Mouse (Mus musculus) neural tube, embryonic 12.5 days (tissue): ENCODE data around the gene 4930550C14Rik. TPM values are rescaled to one million over a fixed set of nuclear protein-coding genes. Genes with fewer than 3 reads are reported as not detected.
A peak's percentile ranks its signal among the peaks of the same experiment; 100 is the strongest.

Experiments used
- ATAC-seq: fragments of 200-750 bp; cut with Nextera tagmentation; 2 replicates; pipeline ENCODE4 v1.8.0; 2017; ENCODE audit warnings: low read depth, mild to moderate bottlenecking, moderate TSS enrichment, moderate library complexity; ENCODE audit not compliant: low FRiP score
- H3K27ac ChIP-seq: fragments of 300-500 bp; sonication (generic); 2 replicates; pipeline ENCODE4 v1.5.1; 2016
- H3K27me3 ChIP-seq: fragments of 300-500 bp; sonication (generic); replicated peaks from 2 replicates; pipeline ENCODE4 v1.6.1; 2016; ENCODE audit warnings: mild to moderate bottlenecking
- H3K36me3 ChIP-seq: fragments of 300-500 bp; sonication (generic); 2 replicates; pipeline ENCODE4 v1.6.1; 2016; ENCODE audit warnings: mild to moderate bottlenecking
- H3K4me1 ChIP-seq: fragments of 300-500 bp; sonication (generic); 2 replicates; pipeline ENCODE4 v1.6.1; 2016
- H3K4me2 ChIP-seq: fragments of 300-500 bp; sonication (generic); replicated peaks from 2 replicates; pipeline ENCODE4 v1.6.1; 2016; ENCODE audit warnings: mild to moderate bottlenecking
- H3K4me3 ChIP-seq: fragments of 300-500 bp; sonication (generic); 2 replicates; pipeline ENCODE4 v1.5.1; 2016
- H3K9ac ChIP-seq: fragments of 300-500 bp; sonication (generic); 2 replicates; pipeline ENCODE4 v1.6.1; 2016; ENCODE audit warnings: mild to moderate bottlenecking
- H3K9me3 ChIP-seq: fragments of 300-500 bp; sonication (generic); 2 replicates; pipeline ENCODE4 v1.6.1; 2016; ENCODE audit warnings: mild to moderate bottlenecking
- WGBS: fragments of 180-500 bp; shearing (Covaris S2); methylation state at CpG from one replicate; pipeline ENCODE4 v1.1.7; 2016; 5-methylcytosine and 5-hydroxymethylcytosine counted together
- polyA plus RNA-seq: library from polyadenylated mRNA; unstranded; fragments of >200 nt; fragmentation: Nextera tagmentation; extraction: Ambion mirVana; gene quantifications from 2 replicates; pipeline ENCODE4 v1.2.1, GENCODE M21; 2016

4930550C14Rik gene
- polyA plus RNA-seq, 1 experiment from 2014 or later, result 0.39 TPM

- Histone ChIP-seq H3K4me1 (peaks cover 4% of the 10 kb centered on the region), H3K36me3 (no peaks in the 10 kb centered on the region), H3K27ac (no peak overlapping the region), H3K27me3 (no peaks in the 10 kb centered on the region), H3K4me2 (no peak overlapping the region), H3K4me3 (no peak overlapping the region), H3K9ac (no peak overlapping the region), H3K9me3 (no peaks in the 10 kb centered on the region)
- WGBS, result 70% methylated on average over 2 of the region's 2 CpGs
- ATAC-seq, result no peak
Observed at GRCm38 (mm10) chr9:53387431-53387830, 14.7 kb upstream of the 4930550C14Rik start.

- no peaks in the 10 kb centered on the region for H3K36me3 ChIP-seq
- WGBS, result 86% methylated on average over 3 of the region's 3 CpGs
- H3K27ac ChIP-seq, result no peak overlapping the region
- H3K9me3 ChIP-seq, result no peaks in the 10 kb centered on the region
- no peaks in the 10 kb centered on the region for H3K27me3 ChIP-seq
- no peak overlapping the region for H3K4me2 ChIP-seq
- no peak for ATAC-seq
- H3K4me3 ChIP-seq, result no peak overlapping the region
- peaks cover 4% of the 10 kb centered on the region for H3K4me1 ChIP-seq
- no peak overlapping the region for H3K9ac ChIP-seq
Observed at GRCm38 (mm10) chr9:53389109-53389508, 13.0 kb upstream of the 4930550C14Rik start.

- Histone ChIP-seq H3K27me3 (no peaks in the 10 kb centered on the region), H3K9me3 (no peaks in the 10 kb centered on the region), H3K4me2 (no peak overlapping the region), H3K4me1 (no peaks in the 10 kb centered on the region), H3K4me3 (no peak overlapping the region), H3K36me3 (no peaks in the 10 kb centered on the region), H3K9ac (no peak overlapping the region), H3K27ac (no peak overlapping the region)
- 85% methylated on average over 7 of the region's 7 CpGs for WGBS
- ATAC-seq, result no peak
Observed at GRCm38 (mm10) chr9:53390136-53390535, 12.0 kb upstream of the 4930550C14Rik start.

GRCm38 (mm10) chr9:53397685-53398387, 4.3 kb upstream of the 4930550C14Rik start:
- Histone ChIP-seq H3K36me3 (no peaks in the 10 kb centered on the region), H3K9me3 (no peaks in the 10 kb centered on the region), H3K27ac (no peak overlapping the region), H3K27me3 (no peaks in the 10 kb centered on the region), H3K4me1 (peaks cover 11% of the 10 kb centered on the region), H3K4me2 (no peak overlapping the region), H3K4me3 (no peak overlapping the region), H3K9ac (no peak overlapping the region)
- ATAC-seq, result no peak
- WGBS, result 83% methylated on average over 13 of the region's 13 CpGs

GRCm38 (mm10) chr9:53398388-53398700, 3.8 kb upstream of the 4930550C14Rik start:
- H3K9ac ChIP-seq, result no peak overlapping the region
- H3K4me3 ChIP-seq, result no peak overlapping the region
- no peaks in the 10 kb centered on the region for H3K9me3 ChIP-seq
- H3K27me3 ChIP-seq, result no peaks in the 10 kb centered on the region
- WGBS, result 6% methylated on average over 5 of the region's 5 CpGs
- no peak overlapping the region for H3K27ac ChIP-seq
- no peak for ATAC-seq
- H3K4me1 ChIP-seq, result peaks cover 11% of the 10 kb centered on the region
- H3K36me3 ChIP-seq, result no peaks in the 10 kb centered on the region
- H3K4me2 ChIP-seq, result no peak overlapping the region

GRCm38 (mm10) chr9:53399537-53399936, 2.6 kb upstream of the 4930550C14Rik start:
- Histone ChIP-seq H3K27ac (no peak overlapping the region), H3K4me2 (no peak overlapping the region), H3K36me3 (no peaks in the 10 kb centered on the region), H3K4me3 (no peak overlapping the region), H3K27me3 (no peaks in the 10 kb centered on the region), H3K9ac (no peak overlapping the region), H3K9me3 (no peaks in the 10 kb centered on the region), H3K4me1 (peaks cover 14% of the 10 kb centered on the region)
- WGBS, result 95% methylated on average over 8 of the region's 8 CpGs
- no peak for ATAC-seq

GRCm38 (mm10) chr9:53400696-53401095, 1.4 kb upstream of the 4930550C14Rik start:
- Histone ChIP-seq H3K27ac (no peak overlapping the region), H3K4me3 (no peak overlapping the region), H3K4me2 (no peak overlapping the region), H3K4me1 (peaks cover 20% of the 10 kb centered on the region), H3K9me3 (no peaks in the 10 kb centered on the region), H3K27me3 (no peaks in the 10 kb centered on the region), H3K36me3 (no peaks in the 10 kb centered on the region), H3K9ac (no peak overlapping the region)
- 78% methylated on average over 4 of the region's 4 CpGs for WGBS
- ATAC-seq, result no peak

- 87% methylated on average over 8 of the region's 8 CpGs for WGBS
- H3K36me3 ChIP-seq, result no peaks in the 10 kb centered on the region
- H3K4me2 ChIP-seq, result no peak overlapping the region
- H3K4me1 ChIP-seq, result peaks cover 21% of the 10 kb centered on the region
- no peak overlapping the region for H3K27ac ChIP-seq
- no peak overlapping the region for H3K9ac ChIP-seq
- H3K4me3 ChIP-seq, result no peak overlapping the region
- H3K9me3 ChIP-seq, result no peaks in the 10 kb centered on the region
- no peaks in the 10 kb centered on the region for H3K27me3 ChIP-seq
- ATAC-seq, result no peak
Observed at GRCm38 (mm10) chr9:53401146-53401545, 979 bp upstream of the 4930550C14Rik start.

GRCm38 (mm10) chr9:53402991-53403390, 866 bp downstream of the 4930550C14Rik start:
- ATAC-seq, result no peak
- 66% methylated on average over 8 of the region's 8 CpGs for WGBS
- no peaks in the 10 kb centered on the region for H3K9me3 ChIP-seq
- no peak overlapping the region for H3K4me3 ChIP-seq
- no peaks in the 10 kb centered on the region for H3K27me3 ChIP-seq
- H3K4me2 ChIP-seq, result peak overlapping the region; percentile 45
- H3K9ac ChIP-seq, result no peak overlapping the region
- no peaks in the 10 kb centered on the region for H3K36me3 ChIP-seq
- peaks cover 21% of the 10 kb centered on the region for H3K4me1 ChIP-seq
- H3K27ac ChIP-seq, result 0 out of 2 replicates have a peak overlapping the region, but pooled peaks have one; percentile 47

GRCm38 (mm10) chr9:53404050-53404752, 2.1 kb downstream of the 4930550C14Rik start:
- H3K27ac ChIP-seq, result no peak overlapping the region
- no peak for ATAC-seq

GRCm38 (mm10) chr9:53404753-53405722, 2.9 kb downstream of the 4930550C14Rik start:
- 23% methylated on average over 21 of the region's 21 CpGs for WGBS
- ATAC-seq, result peak; percentile 90
- H3K27me3 ChIP-seq, result no peaks in the 10 kb centered on the region

More at GRCm38 (mm10) chr9:53404050-53404752, 2.1 kb downstream of the 4930550C14Rik start:
- Histone ChIP-seq H3K4me2 (no peak overlapping the region), H3K27me3 (no peaks in the 10 kb centered on the region), H3K4me1 (peaks cover 21% of the 10 kb centered on the region), H3K9ac (no peak overlapping the region), H3K9me3 (no peaks in the 10 kb centered on the region), H3K4me3 (no peak overlapping the region), H3K36me3 (no peaks in the 10 kb centered on the region)
- WGBS, result 80% methylated on average over 6 of the region's 6 CpGs

GRCm38 (mm10) chr9:53408548-53408947, 6.4 kb downstream of the 4930550C14Rik start:
- Histone ChIP-seq H3K27me3 (no peaks in the 10 kb centered on the region), H3K4me3 (no peak overlapping the region), H3K27ac (no peak overlapping the region), H3K9ac (no peak overlapping the region), H3K9me3 (no peaks in the 10 kb centered on the region), H3K36me3 (no peaks in the 10 kb centered on the region), H3K4me2 (no peak overlapping the region), H3K4me1 (peaks cover 10% of the 10 kb centered on the region)
- ATAC-seq, result no peak
- 89% methylated on average over 4 of the region's 4 CpGs for WGBS

More at GRCm38 (mm10) chr9:53404753-53405722, 2.9 kb downstream of the 4930550C14Rik start:
- Histone ChIP-seq H3K27ac (no peak overlapping the region; the same call in 1 of the 2 replicates), H3K9ac (no peak overlapping the region), H3K9me3 (no peaks in the 10 kb centered on the region), H3K4me3 (peak overlapping the region; percentile 35), H3K4me1 (peaks cover 21% of the 10 kb centered on the region), H3K36me3 (no peaks in the 10 kb centered on the region), H3K4me2 (peak overlapping the region; percentile 61)
